Mouse (Mus musculus) embryonic facial prominence, embryonic 10.5 days (tissue): ENCODE results near the gene Nup210l. TPM values are rescaled to one million over a fixed set of nuclear protein-coding genes. Genes with fewer than 3 reads are reported as not detected.
A peak's percentile ranks its signal among the peaks of the same experiment; 100 is the strongest.
"Not testable (repeated sequence)": the region's sequence is repeated elsewhere in the genome, so short reads cannot be mapped to it uniquely, and the experiment has no call there.

ENCODE experiments used
- DNase-seq: peaks from one replicate; pipeline ENCODE4 v3.0.0-alpha.2; 2017; ENCODE audit warnings: low spot score
- H3K27ac ChIP-seq: fragments of 300-500 bp; sonication (generic); replicated peaks from 2 replicates; pipeline ENCODE4 v1.5.1; 2016; ENCODE audit warnings: mild to moderate bottlenecking
- H3K27me3 ChIP-seq: fragments of 300-500 bp; sonication (generic); replicated peaks from 2 replicates; pipeline ENCODE4 v1.6.1; 2016; ENCODE audit warnings: low read depth, mild to moderate bottlenecking; ENCODE audit not compliant: poor library complexity, severe bottlenecking
- H3K36me3 ChIP-seq: fragments of 300-500 bp; sonication (generic); replicated peaks from 2 replicates; pipeline ENCODE4 v1.6.1; 2016; ENCODE audit warnings: mild to moderate bottlenecking, moderate library complexity
- H3K4me1 ChIP-seq: fragments of 300-500 bp; sonication (generic); 2 replicates; pipeline ENCODE4 v1.6.1; 2016
- H3K4me3 ChIP-seq: fragments of 300-500 bp; sonication (generic); 2 replicates; pipeline ENCODE4 v1.5.1; 2016; ENCODE audit warnings: mild to moderate bottlenecking, moderate library complexity
- H3K9me3 ChIP-seq: fragments of 300-500 bp; sonication (generic); 2 replicates; pipeline ENCODE4 v1.6.1; 2016; ENCODE audit warnings: mild to moderate bottlenecking
- WGBS: fragments of 180-500 bp; shearing (Covaris S2); methylation state at CpG from one replicate; pipeline ENCODE4 v1.1.7; 2016; 5-methylcytosine and 5-hydroxymethylcytosine counted together
- polyA plus RNA-seq: library from polyadenylated mRNA; unstranded; fragments of >200 nt; fragmentation: Nextera tagmentation; extraction: Ambion mirVana; gene quantifications from 2 replicates; pipeline ENCODE4 v1.2.1, GENCODE M21; 2016

Gene Nup210l
- polyA plus RNA-seq, 1 experiment from 2014 or later, result 0.59 TPM

- Histone ChIP-seq H3K9me3 (no peaks in the 10 kb centered on the region), H3K4me3 (no peak overlapping the region), H3K27ac (no peak overlapping the region), H3K4me1 (peaks cover 39% of the 10 kb centered on the region), H3K36me3 (peaks cover 12% of the 10 kb centered on the region), H3K27me3 (peaks cover 7% of the 10 kb centered on the region; the same call in 1 of the 2 replicates)
- no peak for DNase-seq
- WGBS, result 74% methylated on average over 2 of the region's 2 CpGs
Measured at GRCm38 (mm10) chr3:90245406-90245805, 141.5 kb downstream of the Nup210l start.

- Histone ChIP-seq H3K9me3 (no peaks in the 10 kb centered on the region), H3K4me1 (peaks cover 36% of the 10 kb centered on the region), H3K27me3 (no peaks in the 10 kb centered on the region), H3K27ac (peak overlapping the region; percentile 93), H3K36me3 (peaks cover 27% of the 10 kb centered on the region), H3K4me3 (peak overlapping the region; percentile 80)
- DNase-seq, result no peak
- WGBS, result 2% methylated on average over 3 of the region's 3 CpGs
Measured at GRCm38 (mm10) chr3:90247630-90247959, 143.7 kb downstream of the Nup210l start.

GRCm38 (mm10) chr3:90247960-90248745, 144.2 kb downstream of the Nup210l start, which contains the start of gene Slc39a1:
Gene Slc39a1, plus strand, starts transcription at chr3:90248172.
- WGBS, result under 1% methylated on average over 44 of the region's 44 CpGs
- Histone ChIP-seq H3K4me3 (peak within 1 kb of the TSS; percentile 80), H3K4me1 (peaks cover 30% of the 10 kb centered on the region), H3K27ac (peak within 1 kb of the TSS; percentile 93), H3K36me3 (peaks cover 27% of the 10 kb centered on the region), H3K9me3 (no peaks in the 10 kb centered on the region), H3K27me3 (no peaks in the 10 kb centered on the region)
- peak; percentile 96 for DNase-seq

GRCm38 (mm10) chr3:90248746-90249100, 144.8 kb downstream of the Nup210l start:
- H3K9me3 ChIP-seq, result no peaks in the 10 kb centered on the region
- WGBS, result 7% methylated on average over 10 of the region's 10 CpGs
- H3K4me3 ChIP-seq, result peak overlapping the region; percentile 80
- H3K27me3 ChIP-seq, result no peaks in the 10 kb centered on the region
- peaks cover 27% of the 10 kb centered on the region for H3K36me3 ChIP-seq
- DNase-seq, result peak; percentile 43
- H3K27ac ChIP-seq, result peak overlapping the region; percentile 93
- peaks cover 27% of the 10 kb centered on the region for H3K4me1 ChIP-seq

- WGBS, result 89% methylated on average over 6 of the region's 6 CpGs
- no peak for DNase-seq
- no peak overlapping the region for H3K4me3 ChIP-seq
- H3K27me3 ChIP-seq, result no peaks in the 10 kb centered on the region
- H3K9me3 ChIP-seq, result no peaks in the 10 kb centered on the region
- peaks cover 27% of the 10 kb centered on the region for H3K36me3 ChIP-seq
- peaks cover 38% of the 10 kb centered on the region for H3K4me1 ChIP-seq
- no peak overlapping the region for H3K27ac ChIP-seq
Measured at GRCm38 (mm10) chr3:90250791-90251190, 146.9 kb downstream of the Nup210l start.

GRCm38 (mm10) chr3:90251731-90252226, 147.8 kb downstream of the Nup210l start:
- not testable (repeated sequence) for H3K9me3 ChIP-seq, H3K27ac ChIP-seq, DNase-seq, H3K4me3 ChIP-seq, H3K27me3 ChIP-seq
- peaks cover 35% of the 10 kb centered on the region for H3K36me3 ChIP-seq
- peaks cover 44% of the 10 kb centered on the region for H3K4me1 ChIP-seq
- 94% methylated on average over 11 of the region's 12 CpGs for WGBS

GRCm38 (mm10) chr3:90252659-90253058, 148.7 kb downstream of the Nup210l start:
- 92% methylated on average over 2 of the region's 2 CpGs for WGBS
- H3K27ac ChIP-seq, H3K4me3 ChIP-seq: not testable (repeated sequence)

GRCm38 (mm10) chr3:90253174-90253573, 149.2 kb downstream of the Nup210l start:
- H3K4me1 ChIP-seq, result peaks cover 36% of the 10 kb centered on the region
- not testable (repeated sequence) for H3K9me3 ChIP-seq, DNase-seq, H3K27ac ChIP-seq, H3K27me3 ChIP-seq
- WGBS, result 82% methylated on average over 1 of the region's 1 CpGs
- H3K4me3 ChIP-seq, result peak overlapping the region; percentile 95
- peaks cover 49% of the 10 kb centered on the region for H3K36me3 ChIP-seq

More at GRCm38 (mm10) chr3:90252659-90253058, 148.7 kb downstream of the Nup210l start:
- not testable (repeated sequence) for H3K9me3 ChIP-seq, H3K27me3 ChIP-seq, DNase-seq
- Histone ChIP-seq H3K36me3 (peaks cover 43% of the 10 kb centered on the region), H3K4me1 (peaks cover 41% of the 10 kb centered on the region)

GRCm38 (mm10) chr3:90253653-90254418, 149.9 kb downstream of the Nup210l start, which contains the start of gene Crtc2:
Gene Crtc2, plus strand, starts transcription at chr3:90254163.
- H3K27me3 ChIP-seq, result no peaks in the 10 kb centered on the region
- WGBS, result 3% methylated on average over 40 of the region's 40 CpGs
- peaks cover 31% of the 10 kb centered on the region for H3K4me1 ChIP-seq
- H3K27ac ChIP-seq, result peak within 1 kb of the TSS; percentile 90
- peaks cover 55% of the 10 kb centered on the region for H3K36me3 ChIP-seq
- H3K9me3 ChIP-seq, result no peaks in the 10 kb centered on the region
- peak; percentile 97 for DNase-seq
- H3K4me3 ChIP-seq, result peak within 1 kb of the TSS; percentile 95

- WGBS, result under 1% methylated on average over 41 of the region's 41 CpGs
- Histone ChIP-seq H3K4me1 (peaks cover 23% of the 10 kb centered on the region), H3K27me3 (no peaks in the 10 kb centered on the region), H3K4me3 (peak overlapping the region; percentile 95), H3K27ac (peak overlapping the region; percentile 90), H3K36me3 (peaks cover 59% of the 10 kb centered on the region), H3K9me3 (no peaks in the 10 kb centered on the region)
- no peak for DNase-seq
Measured at GRCm38 (mm10) chr3:90254419-90255193, 150.7 kb downstream of the Nup210l start.

- Histone ChIP-seq H3K36me3 (peaks cover 59% of the 10 kb centered on the region), H3K27ac (peak overlapping the region; percentile 90), H3K4me3 (peak overlapping the region; percentile 95), H3K9me3 (no peaks in the 10 kb centered on the region), H3K4me1 (peaks cover 23% of the 10 kb centered on the region), H3K27me3 (no peaks in the 10 kb centered on the region)
- DNase-seq, result no peak
- WGBS, result 24% methylated on average over 2 of the region's 2 CpGs
Measured at GRCm38 (mm10) chr3:90255194-90255565, 151.2 kb downstream of the Nup210l start.

- Histone ChIP-seq H3K4me3 (peak overlapping the region; percentile 95; the same call in 1 of the 2 replicates), H3K36me3 (peaks cover 59% of the 10 kb centered on the region)
Measured at GRCm38 (mm10) chr3:90255784-90256353, 151.9 kb downstream of the Nup210l start.

More at GRCm38 (mm10) chr3:90255784-90256353, 151.9 kb downstream of the Nup210l start:
- no peaks in the 10 kb centered on the region for H3K9me3 ChIP-seq
- peaks cover 23% of the 10 kb centered on the region for H3K4me1 ChIP-seq
- H3K27ac ChIP-seq, result no peak overlapping the region
- H3K27me3 ChIP-seq, result no peaks in the 10 kb centered on the region
- no peak for DNase-seq
- WGBS, result 94% methylated on average over 14 of the region's 14 CpGs
